Mouse (Mus musculus) bone marrow, adult 2 months (tissue): ENCODE measurements around the gene Gzf1. TPM values are rescaled to one million over a fixed set of nuclear protein-coding genes. Genes with fewer than 3 reads are reported as not detected.

Experiments used
- H3K27ac ChIP-seq: fragments of 200-500 bp; 2 replicates; pipeline ENCODE4 v1.5.1; 2012; ENCODE audit warnings: low read depth, mild to moderate bottlenecking, control low read depth, inconsistent platforms, low read length; ENCODE audit not compliant: control insufficient read depth, poor library complexity, insufficient read depth
- H3K4me1 ChIP-seq: fragments of 200-500 bp; 2 replicates; pipeline ENCODE4 v1.6.1; 2011; ENCODE audit warnings: low read length; ENCODE audit not compliant: control insufficient read depth, insufficient read depth
- H3K4me3 ChIP-seq: fragments of 200-500 bp; replicated peaks from 2 replicates; pipeline ENCODE3; 2011; ENCODE audit warnings: mild to moderate bottlenecking, low read depth, low read length, control low read depth; ENCODE audit not compliant: control insufficient read depth
- CTCF ChIP-seq: fragments of 200-500 bp; IDR thresholded peaks from 2 replicates; pipeline ENCODE4 v1.5.1; 2011; ENCODE audit warnings: low read length, control low read depth; ENCODE audit not compliant: control insufficient read depth, insufficient read depth
- POLR2A ChIP-seq: fragments of 200-500 bp; IDR thresholded peaks from 2 replicates; pipeline ENCODE4 v1.6.1; 2011; ENCODE audit warnings: low read depth, mild to moderate bottlenecking, control low read depth, low read length, borderline replicate concordance; ENCODE audit not compliant: control insufficient read depth
- whole genome bisulfite sequencing: fragments of 180-500 bp; shearing (Covaris S2); methylation state at CpG from one replicate; pipeline ENCODE4 v1.1.7; 2018; 5-methylcytosine and 5-hydroxymethylcytosine counted together
- polyA plus RNA-seq: library from polyadenylated mRNA; stranded (reverse); fragments of >200 nt; gene quantifications from 2 replicates; pipeline ENCODE4 v1.2.4, GENCODE M21; 2011; ENCODE audit warnings: low replicate concordance; ENCODE audit not compliant: missing spikeins, insufficient read depth, insufficient read length

Gene Gzf1
- 5.1 and 8.5 TPM in 2 replicates for polyA plus RNA-seq

GRCm38 (mm10) chr2:148680775-148681291 lies at the start of gene Gzf1:
TSS of gene Gzf1 (plus strand) at chr2:148681023.
- H3K4me3 ChIP-seq, result peak within 1 kb of the TSS; percentile 99
- under 1% methylated on average over 39 of the region's 39 CpGs for WGBS
- H3K27ac ChIP-seq, result peak within 1 kb of the TSS; percentile 82
- H3K4me1 ChIP-seq, result peaks cover 3% of the 10 kb centered on the region
- TF ChIP-seq CTCF, result no peak
- peak; percentile 74 for TF ChIP-seq POLR2A

- H3K4me1 ChIP-seq, result no peaks in the 10 kb centered on the region; the same call in 1 of the 2 replicates
- H3K27ac ChIP-seq, result no peak overlapping the region
- 93% methylated on average over 3 of the region's 3 CpGs for WGBS
- TF ChIP-seq POLR2A (no peak), CTCF (no peak)
- H3K4me3 ChIP-seq, result no peak overlapping the region
Observed at GRCm38 (mm10) chr2:148631602-148632001, 49.2 kb upstream of the Gzf1 start.

GRCm38 (mm10) chr2:148634466-148634865 lies 46.4 kb upstream of the Gzf1 start:
- TF ChIP-seq POLR2A, result no peak
- TF ChIP-seq CTCF, result no peak
- Histone ChIP-seq H3K27ac (no peak overlapping the region), H3K4me1 (no peaks in the 10 kb centered on the region; the same call in 1 of the 2 replicates), H3K4me3 (no peak overlapping the region)
- WGBS, result 82% methylated on average over 4 of the region's 4 CpGs

- Histone ChIP-seq H3K4me3 (no peak overlapping the region), H3K27ac (no peak overlapping the region), H3K4me1 (no peaks in the 10 kb centered on the region)
- WGBS, result 43% methylated on average over 1 of the region's 1 CpGs
- TF ChIP-seq CTCF, result no peak
- TF ChIP-seq POLR2A, result no peak
Observed at GRCm38 (mm10) chr2:148642610-148643370, 38.0 kb upstream of the Gzf1 start.

GRCm38 (mm10) chr2:148644421-148645000 lies 36.3 kb upstream of the Gzf1 start:
- 85% methylated on average over 6 of the region's 6 CpGs for WGBS
- H3K4me1 ChIP-seq, result no peaks in the 10 kb centered on the region
- H3K27ac ChIP-seq, result no peak overlapping the region
- H3K4me3 ChIP-seq, result no peak overlapping the region
- TF ChIP-seq CTCF (no peak), POLR2A (no peak)

GRCm38 (mm10) chr2:148650587-148651357 lies 30.1 kb upstream of the Gzf1 start:
- Histone ChIP-seq H3K4me1 (no peaks in the 10 kb centered on the region), H3K4me3 (no peak overlapping the region), H3K27ac (no peak overlapping the region)
- WGBS, result 68% methylated on average over 3 of the region's 3 CpGs
- TF ChIP-seq CTCF, result no peak

GRCm38 (mm10) chr2:148654961-148655360 lies 25.9 kb upstream of the Gzf1 start:
- H3K27ac ChIP-seq, result no peak overlapping the region
- TF ChIP-seq CTCF (peak; percentile 64), POLR2A (no peak)
- WGBS, result 1% methylated on average over 3 of the region's 3 CpGs
- no peak overlapping the region for H3K4me3 ChIP-seq
- no peaks in the 10 kb centered on the region for H3K4me1 ChIP-seq

- H3K4me3 ChIP-seq, result no peak overlapping the region
- WGBS, result 68% methylated on average over 1 of the region's 1 CpGs
- no peak overlapping the region for H3K27ac ChIP-seq
- TF ChIP-seq CTCF, result no peak
- no peak for TF ChIP-seq POLR2A
- H3K4me1 ChIP-seq, result no peaks in the 10 kb centered on the region
Observed at GRCm38 (mm10) chr2:148663458-148663857, 17.4 kb upstream of the Gzf1 start.
